Mouse (Mus musculus): Measurements from ENCODE around the gene Ssh2. TPM values are rescaled to one million over a fixed set of nuclear protein-coding genes. Genes with fewer than 3 reads are reported as not detected.
"Not testable (repeated sequence)": the region's sequence is repeated elsewhere in the genome, so short reads cannot be mapped to it uniquely, and the experiment has no call there.

Ssh2 gene
- polyA plus RNA-seq, 1 experiment from 2014 or later, result 17.1 TPM

DNA sequence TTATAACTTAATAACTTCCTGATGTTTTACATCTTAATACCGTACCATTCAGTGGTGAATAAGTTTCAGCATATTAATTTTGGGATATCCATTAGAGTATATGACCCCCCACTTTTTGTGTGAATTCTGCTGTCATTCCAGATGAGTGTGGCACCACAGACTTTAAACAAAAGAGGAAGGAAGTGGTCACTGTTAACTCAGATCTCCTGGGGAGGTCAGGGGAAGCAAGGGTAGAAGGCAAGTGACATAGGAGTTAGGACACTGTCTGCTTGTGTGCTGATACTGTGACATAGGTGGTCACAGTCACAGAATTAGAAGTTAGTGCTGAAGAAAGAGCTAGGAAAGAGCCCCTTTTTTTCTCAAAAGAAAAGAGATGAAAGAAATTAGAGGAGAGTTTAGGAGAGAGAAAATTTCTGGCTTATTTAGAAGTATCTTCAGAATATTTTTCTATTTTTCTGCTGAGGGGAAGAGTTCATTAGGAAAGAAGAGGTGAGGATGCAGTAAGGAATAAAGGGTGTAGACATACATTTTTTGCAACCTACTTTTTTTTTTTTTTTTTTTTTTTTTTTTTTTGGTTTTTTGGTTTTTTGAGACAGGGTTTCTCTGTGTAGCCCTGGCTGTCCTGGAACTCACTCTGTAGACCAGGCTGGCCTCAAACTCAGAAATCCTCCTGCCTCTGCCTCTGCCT, 23.7 kb downstream of the Ssh2 start:
- H3K4me3 ChIP-seq, result no peak overlapping the region
- no peaks in the 10 kb centered on the region for H3K36me3 ChIP-seq
- H3K27me3 ChIP-seq, result no peaks in the 10 kb centered on the region
- ATAC-seq (ENCODE audit: low FRiP score), result no peak
- no peak overlapping the region for H3K4me2 ChIP-seq (replicated peaks)
- 93% methylated on average over 1 of the region's 1 CpGs for WGBS
- H3K27ac ChIP-seq, result no peak overlapping the region
- no peaks in the 10 kb centered on the region for H3K9me3 ChIP-seq (replicated peaks)
- H3K4me1 ChIP-seq, result no peaks in the 10 kb centered on the region
- no peak overlapping the region for H3K9ac ChIP-seq

- Histone ChIP-seq H3K4me1 (no peaks in the 10 kb centered on the region), H3K36me3 (no peaks in the 10 kb centered on the region), H3K27ac (no peak overlapping the region), H3K9me3 (replicated peaks) (no peaks in the 10 kb centered on the region), H3K4me3 (no peak overlapping the region), H3K4me2 (replicated peaks) (no peak overlapping the region), H3K27me3 (no peaks in the 10 kb centered on the region), H3K9ac (no peak overlapping the region)
- ATAC-seq (ENCODE audit: low FRiP score), result no peak
- WGBS, result 90% methylated on average over 7 of the region's 7 CpGs
These were observed 24.6 kb downstream of the Ssh2 start for GRCm38 (mm10) chr11:77240466-77241246.

DNA sequence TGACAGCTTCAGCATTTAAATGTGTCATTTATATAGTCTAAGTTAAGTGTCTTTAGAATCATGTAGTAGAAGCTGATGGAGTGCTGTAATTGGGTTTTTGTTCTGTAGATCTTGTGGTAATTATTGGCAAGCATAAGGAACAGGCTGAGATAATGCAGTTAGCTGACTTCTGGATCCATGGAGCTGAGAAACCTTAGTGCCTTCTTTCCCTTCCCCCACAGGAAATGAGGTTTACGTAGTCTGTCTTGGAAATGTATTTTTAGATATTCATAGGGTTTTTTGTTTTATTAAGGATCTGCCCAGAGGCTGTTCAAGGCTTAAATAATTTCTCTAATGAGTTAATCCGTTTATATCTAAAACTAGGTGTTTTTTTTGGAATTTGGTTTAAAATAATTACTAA, 26.8 kb downstream of the Ssh2 start:
- no peak overlapping the region for H3K9ac ChIP-seq
- no peaks in the 10 kb centered on the region for H3K4me1 ChIP-seq
- ATAC-seq (ENCODE audit: low FRiP score), result no peak
- no peaks in the 10 kb centered on the region for H3K9me3 ChIP-seq (replicated peaks)
- WGBS, result 79% methylated on average over 2 of the region's 2 CpGs
- H3K4me3 ChIP-seq, result no peak overlapping the region
- H3K27me3 ChIP-seq, result no peaks in the 10 kb centered on the region
- no peak overlapping the region for H3K27ac ChIP-seq
- no peak overlapping the region for H3K4me2 ChIP-seq (replicated peaks)
- no peaks in the 10 kb centered on the region for H3K36me3 ChIP-seq

- WGBS, result 81% methylated on average over 2 of the region's 2 CpGs
- Histone ChIP-seq H3K36me3 (no peaks in the 10 kb centered on the region), H3K9me3 (replicated peaks) (no peaks in the 10 kb centered on the region), H3K27ac (no peak overlapping the region), H3K4me3 (no peak overlapping the region), H3K4me2 (replicated peaks) (no peak overlapping the region), H3K4me1 (no peaks in the 10 kb centered on the region), H3K9ac (no peak overlapping the region), H3K27me3 (no peaks in the 10 kb centered on the region)
- no peak for ATAC-seq (ENCODE audit: low FRiP score)
These were observed 36.7 kb downstream of the Ssh2 start for GRCm38 (mm10) chr11:77252826-77253225.

GRCm38 (mm10) chr11:77259441-77259840, 43.4 kb downstream of the Ssh2 start:
- H3K9me3 ChIP-seq (replicated peaks), result no peaks in the 10 kb centered on the region
- WGBS, result 62% methylated on average over 2 of the region's 2 CpGs
- no peak overlapping the region for H3K9ac ChIP-seq
- H3K27me3 ChIP-seq, result no peaks in the 10 kb centered on the region
- H3K4me1 ChIP-seq, result no peaks in the 10 kb centered on the region
- no peaks in the 10 kb centered on the region for H3K36me3 ChIP-seq
- H3K4me3 ChIP-seq, result no peak overlapping the region
- no peak overlapping the region for H3K27ac ChIP-seq
- ATAC-seq (ENCODE audit: low FRiP score), result no peak
- no peak overlapping the region for H3K4me2 ChIP-seq (replicated peaks)

GRCm38 (mm10) chr11:77267401-77267800, 51.3 kb downstream of the Ssh2 start:
- no peaks in the 10 kb centered on the region for H3K36me3 ChIP-seq
- H3K27ac ChIP-seq, result no peak overlapping the region
- no peak overlapping the region for H3K4me3 ChIP-seq
- no peaks in the 10 kb centered on the region for H3K9me3 ChIP-seq (replicated peaks)
- no peak for ATAC-seq (ENCODE audit: low FRiP score)
- H3K4me1 ChIP-seq, result no peaks in the 10 kb centered on the region
- no peak overlapping the region for H3K9ac ChIP-seq
- no peaks in the 10 kb centered on the region for H3K27me3 ChIP-seq
- 81% methylated on average over 2 of the region's 2 CpGs for WGBS
- H3K4me2 ChIP-seq (replicated peaks), result no peak overlapping the region

- H3K4me2 ChIP-seq (replicated peaks), result no peak overlapping the region
- H3K9me3 ChIP-seq (replicated peaks), result no peaks in the 10 kb centered on the region
- H3K9ac ChIP-seq, result no peak overlapping the region
- H3K27me3 ChIP-seq, result no peaks in the 10 kb centered on the region
- H3K27ac ChIP-seq, result no peak overlapping the region
- no peak overlapping the region for H3K4me3 ChIP-seq
- no peak for ATAC-seq (ENCODE audit: low FRiP score)
- H3K36me3 ChIP-seq, result no peaks in the 10 kb centered on the region
- 88% methylated on average over 2 of the region's 2 CpGs for WGBS
- H3K4me1 ChIP-seq, result no peaks in the 10 kb centered on the region
These were observed 59.9 kb downstream of the Ssh2 start for GRCm38 (mm10) chr11:77276000-77276399.

- H3K27ac ChIP-seq; H3K9ac ChIP-seq; H3K9me3 ChIP-seq (replicated peaks); H3K4me1 ChIP-seq; H3K4me2 ChIP-seq (replicated peaks); H3K27me3 ChIP-seq; H3K4me3 ChIP-seq; ATAC-seq (ENCODE audit: low FRiP score); H3K36me3 ChIP-seq: not testable (repeated sequence)
- WGBS, result 100% methylated on average over 1 of the region's 1 CpGs
These were observed 62.5 kb downstream of the Ssh2 start for GRCm38 (mm10) chr11:77278538-77278937.

DNA sequence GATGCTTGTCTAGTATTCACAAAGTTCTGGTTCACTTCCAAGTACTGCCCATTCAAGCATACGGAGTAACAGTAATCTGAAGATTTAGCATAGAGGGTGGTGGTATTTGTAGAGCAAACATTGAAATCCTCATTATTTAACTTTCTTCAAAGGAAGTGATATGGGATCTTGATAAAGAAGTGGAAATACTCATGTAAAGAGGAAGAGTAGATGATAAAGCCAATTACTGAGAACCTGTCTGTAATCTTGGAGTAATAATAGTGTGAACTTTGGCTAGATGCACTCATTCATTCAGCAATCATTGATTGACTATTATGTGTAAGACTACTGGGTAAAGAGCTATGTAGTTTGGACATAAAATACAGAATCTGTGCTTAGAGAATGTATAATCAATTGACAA, 64.1 kb downstream of the Ssh2 start:
- Histone ChIP-seq H3K27me3 (no peaks in the 10 kb centered on the region), H3K4me1 (no peaks in the 10 kb centered on the region), H3K36me3 (no peaks in the 10 kb centered on the region), H3K9me3 (replicated peaks) (no peaks in the 10 kb centered on the region), H3K4me3 (no peak overlapping the region), H3K4me2 (replicated peaks) (no peak overlapping the region), H3K27ac (no peak overlapping the region), H3K9ac (no peak overlapping the region)
- WGBS, result 94% methylated on average over 1 of the region's 1 CpGs
- ATAC-seq (ENCODE audit: low FRiP score), result no peak

DNA sequence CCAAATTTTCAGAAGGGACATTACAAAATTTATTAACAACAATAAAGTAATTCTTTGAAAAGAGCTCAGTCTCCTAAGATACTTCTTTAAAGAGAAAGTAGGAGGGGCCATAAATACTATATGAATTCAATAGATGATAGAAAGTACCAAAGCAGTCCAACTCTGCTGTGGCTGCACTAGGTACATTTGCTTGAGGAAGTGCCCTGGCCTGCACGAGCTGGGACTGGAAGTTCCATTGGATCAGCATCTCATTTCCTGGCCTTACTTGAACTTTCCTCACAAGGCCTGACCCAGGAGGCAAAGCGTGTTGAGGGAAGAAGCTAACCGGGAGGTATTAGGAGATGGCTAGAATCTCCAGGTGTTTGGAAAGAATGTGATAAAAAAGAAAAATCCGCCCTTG, 75.4 kb downstream of the Ssh2 start:
- Histone ChIP-seq H3K9ac (no peak overlapping the region), H3K9me3 (replicated peaks) (no peaks in the 10 kb centered on the region), H3K4me2 (replicated peaks) (no peak overlapping the region), H3K4me3 (no peak overlapping the region), H3K4me1 (no peaks in the 10 kb centered on the region), H3K27me3 (no peaks in the 10 kb centered on the region), H3K36me3 (no peaks in the 10 kb centered on the region), H3K27ac (no peak overlapping the region)
- 75% methylated on average over 4 of the region's 4 CpGs for WGBS
- ATAC-seq (ENCODE audit: low FRiP score), result no peak

- H3K4me1 ChIP-seq; H3K27me3 ChIP-seq; H3K36me3 ChIP-seq; H3K4me2 ChIP-seq (replicated peaks); H3K27ac ChIP-seq; H3K9me3 ChIP-seq (replicated peaks); H3K9ac ChIP-seq; ATAC-seq (ENCODE audit: low FRiP score); H3K4me3 ChIP-seq: not testable (repeated sequence)
- 89% methylated on average over 10 of the region's 11 CpGs for WGBS
These were observed 77.6 kb downstream of the Ssh2 start for GRCm38 (mm10) chr11:77293673-77294072.

DNA sequence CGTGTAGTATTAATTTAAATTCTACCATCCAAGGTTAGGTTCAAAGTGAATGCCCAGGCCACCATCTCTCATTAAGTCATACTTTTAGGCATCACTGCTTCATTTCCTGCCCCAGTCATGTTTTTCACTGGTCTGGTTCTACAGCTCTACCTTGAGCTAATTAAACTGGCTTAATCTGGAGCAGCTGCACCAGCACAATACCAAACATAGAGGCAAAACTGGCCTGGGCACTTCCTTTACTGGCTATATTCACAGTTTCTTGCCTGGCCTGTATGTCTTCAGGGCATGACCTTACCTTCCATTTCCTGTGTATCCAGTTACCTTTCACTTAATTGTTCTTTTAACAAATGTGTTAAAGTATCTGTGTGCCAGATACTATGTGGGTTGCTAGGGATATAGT, 81.2 kb downstream of the Ssh2 start:
- H3K9me3 ChIP-seq (replicated peaks), result no peaks in the 10 kb centered on the region
- WGBS, result 76% methylated on average over 1 of the region's 1 CpGs
- no peak overlapping the region for H3K4me2 ChIP-seq (replicated peaks)
- no peak overlapping the region for H3K4me3 ChIP-seq
- H3K27me3 ChIP-seq, result no peaks in the 10 kb centered on the region
- H3K27ac ChIP-seq, result no peak overlapping the region
- H3K36me3 ChIP-seq, result no peaks in the 10 kb centered on the region
- no peak overlapping the region for H3K9ac ChIP-seq
- no peaks in the 10 kb centered on the region for H3K4me1 ChIP-seq
- ATAC-seq (ENCODE audit: low FRiP score), result no peak

DNA sequence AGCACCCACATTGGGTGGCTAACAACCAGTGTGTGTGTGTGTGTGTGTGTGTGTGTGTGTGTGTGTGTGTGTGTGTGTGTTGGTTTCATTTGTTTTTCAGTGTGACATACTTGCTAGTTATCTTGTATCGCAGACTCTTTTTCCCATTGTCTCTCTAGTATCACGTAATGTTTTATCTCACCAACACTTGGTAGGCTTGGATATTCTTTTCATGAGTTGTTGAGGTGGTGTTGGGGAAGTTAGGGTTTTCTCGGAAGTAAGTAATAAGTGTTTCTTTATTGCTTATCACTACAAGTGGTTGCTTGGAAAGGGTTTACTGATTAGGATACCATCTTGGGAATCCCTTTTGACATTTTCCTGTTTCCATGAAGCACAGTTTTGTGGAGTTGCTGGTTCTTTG, 91.1 kb downstream of the Ssh2 start:
- Histone ChIP-seq H3K27ac (no peak overlapping the region), H3K36me3 (no peaks in the 10 kb centered on the region), H3K4me2 (replicated peaks) (no peak overlapping the region), H3K4me1 (no peaks in the 10 kb centered on the region), H3K4me3 (no peak overlapping the region), H3K27me3 (no peaks in the 10 kb centered on the region), H3K9ac (no peak overlapping the region), H3K9me3 (replicated peaks) (no peaks in the 10 kb centered on the region)
- no peak for ATAC-seq (ENCODE audit: low FRiP score)
- whole genome bisulfite sequencing, result 95% methylated on average over 3 of the region's 3 CpGs
